Mouse (Mus musculus) erythroblast, embryonic 14.5 days (primary cell): ENCODE measurements around the gene Usp34.

ENCODE experiments used
- GATA1 ChIP-seq: IDR thresholded peaks from 2 replicates; pipeline ENCODE4 v1.6.1; 2012; ENCODE audit warnings: low read length, inconsistent platforms, mixed read lengths
- TAL1 ChIP-seq: IDR thresholded peaks from 3 replicates; pipeline ENCODE4 v1.6.1; 2012; ENCODE audit warnings: low read length, inconsistent platforms, mixed read lengths

DNA sequence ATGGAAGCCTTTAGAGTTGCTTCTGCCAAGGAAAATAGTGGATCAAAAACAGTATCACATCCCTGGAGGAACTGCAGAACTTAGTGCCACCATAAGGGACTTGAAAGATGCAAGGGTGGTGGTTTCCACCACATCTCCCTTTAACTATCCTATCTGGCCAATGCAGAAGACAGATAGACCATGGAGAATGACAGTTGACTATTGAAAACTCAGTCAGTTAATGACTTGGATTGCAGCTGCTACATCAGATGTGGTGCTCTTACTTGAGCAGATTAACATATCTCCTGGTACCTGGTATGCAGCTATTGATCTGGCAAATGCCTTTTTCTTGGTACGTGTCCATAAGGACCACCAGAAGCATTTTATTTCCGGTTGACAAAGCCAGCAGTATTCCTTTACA lies 230.8 kb downstream of the Usp34 start:
- TF ChIP-seq TAL1 (no peak), GATA1 (no peak)
